Mouse (Mus musculus): Measurements from ENCODE around the gene Gm16253. TPM values are rescaled to one million over a fixed set of nuclear protein-coding genes. Genes with fewer than 3 reads are reported as not detected.

Gm16253 gene
- polyA plus RNA-seq, 1 experiment from 2014 or later, result 0.55 TPM

DNA sequence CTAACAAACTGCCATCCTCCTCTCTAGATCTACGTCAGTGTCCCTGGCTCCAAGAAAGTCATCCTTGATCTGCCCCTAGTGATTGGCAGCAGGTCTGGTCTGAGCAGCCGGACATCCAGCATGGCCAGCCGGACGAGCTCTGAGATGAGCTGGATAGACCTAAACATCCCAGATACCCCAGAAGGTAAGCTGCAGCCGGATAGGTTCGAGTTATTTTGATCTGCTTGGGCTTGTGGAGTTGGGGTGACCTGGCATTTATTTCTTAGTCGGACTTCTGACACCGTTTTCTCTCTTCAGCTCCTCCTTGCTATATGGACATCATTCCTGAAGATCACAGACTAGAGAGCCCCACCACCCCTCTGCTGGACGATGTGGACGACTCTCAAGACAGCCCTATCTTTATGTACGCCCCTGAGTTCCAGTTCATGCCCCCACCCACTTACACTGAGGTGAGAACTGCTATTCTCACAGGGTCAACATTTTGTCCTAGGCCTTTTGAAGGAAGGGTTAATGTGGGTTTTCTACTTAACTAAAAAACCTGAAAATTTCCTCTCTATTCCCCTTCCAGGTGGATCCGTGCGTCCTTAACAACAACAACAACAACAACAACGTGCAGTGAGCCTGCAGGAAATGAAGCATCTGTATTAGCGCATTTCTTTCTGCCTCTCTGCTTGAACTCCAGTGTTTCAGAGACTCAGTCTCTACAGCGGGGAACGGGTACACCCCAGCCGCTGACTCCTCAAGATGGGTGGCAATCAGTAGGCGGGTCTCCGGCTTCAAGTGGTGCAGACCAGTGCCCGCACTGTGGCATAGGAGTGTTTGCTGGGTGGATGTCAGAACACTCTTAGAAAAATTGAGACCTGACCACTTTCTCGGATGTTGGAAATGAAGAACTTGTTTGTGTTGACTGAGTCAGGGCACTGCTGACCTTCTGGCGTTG lies 16.6 kb upstream of the Gm16253 start:
- Histone ChIP-seq H3K9me3 (replicated peaks; ENCODE audit: control insufficient read depth, low read length) (no peaks in the 10 kb centered on the region), H3K27me3 (ENCODE audit: control insufficient read depth, insufficient read depth, low read depth, low read length) (no peaks in the 10 kb centered on the region), H3K4me1 (ENCODE audit: control insufficient read depth, low read depth, low read length) (peaks cover 42% of the 10 kb centered on the region), H3K4me2 (ENCODE audit: low read depth, low read length) (peak overlapping the region; percentile 95), H3K36me3 (ENCODE audit: control insufficient read depth, insufficient read depth) (peaks cover 21% of the 10 kb centered on the region), H3K4me3 (ENCODE audit: low read depth, low read length) (peak overlapping the region; percentile 66), H3K27ac (ENCODE audit: low read length) (peak overlapping the region; percentile 58; the same call in 1 of the 2 replicates), H3K9ac (ENCODE audit: low read depth, low read length) (peak overlapping the region; percentile 70)
- 36% methylated on average over 23 of the region's 23 CpGs for WGBS (ENCODE audit: insufficient replicate concordance)
- ATAC-seq (ENCODE audit: low read depth), result no peak

DNA sequence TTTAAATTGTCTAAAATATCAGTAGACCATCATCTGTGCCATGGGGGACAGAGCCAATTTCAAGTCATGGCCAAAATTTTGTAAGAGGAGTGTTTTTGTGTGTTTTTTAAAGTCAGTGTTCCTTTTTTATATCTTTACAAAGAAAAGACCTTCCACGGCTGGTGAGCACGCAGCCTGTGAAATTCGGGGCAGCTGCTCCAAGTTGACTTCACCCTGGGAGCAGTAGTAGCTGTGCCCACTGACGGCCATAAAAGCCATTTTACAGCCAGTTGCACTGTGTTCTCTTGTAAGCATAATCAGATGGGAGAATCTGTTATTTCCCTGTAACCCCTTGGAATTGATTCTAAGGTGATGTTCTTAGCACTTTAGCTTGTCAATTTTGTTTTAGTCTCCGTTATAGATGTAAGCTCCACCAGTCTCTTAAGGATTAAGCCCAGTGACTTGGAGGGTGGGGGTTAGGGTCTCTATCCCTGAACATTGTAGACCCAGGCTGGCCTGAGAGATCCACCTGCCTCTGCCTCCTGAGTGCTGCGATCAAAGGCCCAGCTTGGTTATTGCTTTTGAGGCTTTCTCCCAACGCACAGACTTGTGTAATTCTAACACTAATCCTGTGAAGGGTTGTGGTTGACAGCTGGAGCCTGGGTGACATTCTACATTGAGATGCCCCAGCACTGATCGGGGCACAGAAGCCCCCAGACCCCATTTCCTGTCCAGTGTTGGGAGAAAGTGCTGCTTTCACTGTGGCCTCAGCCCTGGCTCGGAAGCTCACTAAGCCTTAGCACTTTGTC lies 15.7 kb upstream of the Gm16253 start:
- Histone ChIP-seq H3K27me3 (ENCODE audit: control insufficient read depth, insufficient read depth, low read depth, low read length) (no peaks in the 10 kb centered on the region), H3K9me3 (replicated peaks; ENCODE audit: control insufficient read depth, low read length) (no peaks in the 10 kb centered on the region), H3K9ac (ENCODE audit: low read depth, low read length) (peak overlapping the region; percentile 70; the same call in 1 of the 2 replicates), H3K36me3 (ENCODE audit: control insufficient read depth, insufficient read depth) (peaks cover 21% of the 10 kb centered on the region), H3K4me3 (ENCODE audit: low read depth, low read length) (peak overlapping the region; percentile 66), H3K27ac (ENCODE audit: low read length) (peak overlapping the region; percentile 15; the same call in 1 of the 2 replicates), H3K4me2 (ENCODE audit: low read depth, low read length) (peak overlapping the region; percentile 95), H3K4me1 (ENCODE audit: control insufficient read depth, low read depth, low read length) (peaks cover 42% of the 10 kb centered on the region)
- WGBS (ENCODE audit: insufficient replicate concordance), result 70% methylated on average over 9 of the region's 9 CpGs
- no peak for ATAC-seq (ENCODE audit: low read depth)

GRCm38 (mm10) chr3:96561946-96562681 lies 14.7 kb upstream of the Gm16253 start:
- Histone ChIP-seq H3K27me3 (ENCODE audit: control insufficient read depth, insufficient read depth, low read depth, low read length) (no peaks in the 10 kb centered on the region), H3K4me2 (ENCODE audit: low read depth, low read length) (no peak overlapping the region), H3K9me3 (replicated peaks; ENCODE audit: control insufficient read depth, low read length) (no peaks in the 10 kb centered on the region), H3K4me3 (ENCODE audit: low read depth, low read length) (no peak overlapping the region), H3K4me1 (ENCODE audit: control insufficient read depth, low read depth, low read length) (peaks cover 39% of the 10 kb centered on the region), H3K36me3 (ENCODE audit: control insufficient read depth, insufficient read depth) (peaks cover 21% of the 10 kb centered on the region), H3K27ac (ENCODE audit: low read length) (peak overlapping the region; percentile 37; the same call in 1 of the 2 replicates), H3K9ac (ENCODE audit: low read depth, low read length) (no peak overlapping the region)
- no peak for ATAC-seq (ENCODE audit: low read depth)
- WGBS (ENCODE audit: insufficient replicate concordance), result 46% methylated on average over 10 of the region's 10 CpGs

DNA sequence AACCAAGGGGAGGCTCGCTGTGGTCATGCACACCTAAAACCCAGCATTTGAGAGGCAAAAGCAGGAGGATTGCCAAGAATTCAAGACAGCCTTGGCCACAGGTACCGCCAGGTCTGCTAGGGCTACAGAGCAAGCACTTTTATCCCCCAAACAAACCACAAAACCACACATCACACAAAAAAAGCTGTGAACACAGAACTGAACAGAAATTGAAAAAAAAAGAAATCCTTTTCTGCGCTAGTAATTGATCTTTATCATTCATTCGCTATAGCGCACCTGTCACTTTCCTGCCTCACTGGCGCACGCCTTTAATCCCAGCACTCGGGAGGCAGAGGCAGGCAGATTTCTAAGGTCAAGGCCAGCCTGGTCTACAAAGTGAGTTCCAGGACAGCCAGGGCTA lies 13.5 kb upstream of the Gm16253 start:
- H3K36me3 ChIP-seq (ENCODE audit: control insufficient read depth, insufficient read depth), result peaks cover 21% of the 10 kb centered on the region
- H3K4me3 ChIP-seq (ENCODE audit: low read depth, low read length), result no peak overlapping the region
- H3K9ac ChIP-seq (ENCODE audit: low read depth, low read length), result no peak overlapping the region
- ATAC-seq (ENCODE audit: low read depth), result no peak
- H3K27me3 ChIP-seq (ENCODE audit: control insufficient read depth, insufficient read depth, low read depth, low read length), result no peaks in the 10 kb centered on the region
- no peaks in the 10 kb centered on the region for H3K9me3 ChIP-seq (replicated peaks; ENCODE audit: control insufficient read depth, low read length)
- peaks cover 42% of the 10 kb centered on the region for H3K4me1 ChIP-seq (ENCODE audit: control insufficient read depth, low read depth, low read length)
- no peak overlapping the region for H3K4me2 ChIP-seq (ENCODE audit: low read depth, low read length)
- H3K27ac ChIP-seq (ENCODE audit: low read length), result no peak overlapping the region
- WGBS (ENCODE audit: insufficient replicate concordance), result 51% methylated on average over 8 of the region's 8 CpGs

GRCm38 (mm10) chr3:96563911-96564632 lies 12.7 kb upstream of the Gm16253 start:
- Histone ChIP-seq H3K36me3 (ENCODE audit: control insufficient read depth, insufficient read depth) (peaks cover 21% of the 10 kb centered on the region), H3K4me3 (ENCODE audit: low read depth, low read length) (no peak overlapping the region), H3K27me3 (ENCODE audit: control insufficient read depth, insufficient read depth, low read depth, low read length) (no peaks in the 10 kb centered on the region), H3K9ac (ENCODE audit: low read depth, low read length) (no peak overlapping the region; the same call in 1 of the 2 replicates), H3K4me2 (ENCODE audit: low read depth, low read length) (peak overlapping the region; percentile 39), H3K4me1 (ENCODE audit: control insufficient read depth, low read depth, low read length) (peaks cover 42% of the 10 kb centered on the region), H3K9me3 (replicated peaks; ENCODE audit: control insufficient read depth, low read length) (no peaks in the 10 kb centered on the region), H3K27ac (ENCODE audit: low read length) (peak overlapping the region; percentile 60)
- ATAC-seq (ENCODE audit: low read depth), result peak; percentile 12; the same call in 1 of the 2 replicates
- WGBS (ENCODE audit: insufficient replicate concordance), result 35% methylated on average over 10 of the region's 10 CpGs

GRCm38 (mm10) chr3:96564633-96565032 lies 12.2 kb upstream of the Gm16253 start:
- ATAC-seq (ENCODE audit: low read depth), result peak; percentile 49
- Histone ChIP-seq H3K9me3 (replicated peaks; ENCODE audit: control insufficient read depth, low read length) (no peaks in the 10 kb centered on the region), H3K27ac (ENCODE audit: low read length) (peak overlapping the region; percentile 60), H3K36me3 (ENCODE audit: control insufficient read depth, insufficient read depth) (peaks cover 19% of the 10 kb centered on the region), H3K4me3 (ENCODE audit: low read depth, low read length) (no peak overlapping the region), H3K4me2 (ENCODE audit: low read depth, low read length) (peak overlapping the region; percentile 39), H3K27me3 (ENCODE audit: control insufficient read depth, insufficient read depth, low read depth, low read length) (no peaks in the 10 kb centered on the region), H3K4me1 (ENCODE audit: control insufficient read depth, low read depth, low read length) (peaks cover 39% of the 10 kb centered on the region), H3K9ac (ENCODE audit: low read depth, low read length) (no peak overlapping the region; the same call in 1 of the 2 replicates)
- WGBS (ENCODE audit: insufficient replicate concordance), result 12% methylated on average over 7 of the region's 7 CpGs

GRCm38 (mm10) chr3:96565105-96565504 lies 11.7 kb upstream of the Gm16253 start:
- WGBS (ENCODE audit: insufficient replicate concordance), result 66% methylated on average over 3 of the region's 3 CpGs
- Histone ChIP-seq H3K4me3 (ENCODE audit: low read depth, low read length) (no peak overlapping the region), H3K4me1 (ENCODE audit: control insufficient read depth, low read depth, low read length) (peaks cover 38% of the 10 kb centered on the region), H3K36me3 (ENCODE audit: control insufficient read depth, insufficient read depth) (peaks cover 14% of the 10 kb centered on the region), H3K9ac (ENCODE audit: low read depth, low read length) (no peak overlapping the region), H3K9me3 (replicated peaks; ENCODE audit: control insufficient read depth, low read length) (no peaks in the 10 kb centered on the region), H3K27me3 (ENCODE audit: control insufficient read depth, insufficient read depth, low read depth, low read length) (no peaks in the 10 kb centered on the region), H3K4me2 (ENCODE audit: low read depth, low read length) (peak overlapping the region; percentile 39; the same call in 1 of the 2 replicates), H3K27ac (ENCODE audit: low read length) (peak overlapping the region; percentile 60)
- ATAC-seq (ENCODE audit: low read depth), result no peak

Data from liver, embryonic 16.5 days (tissue).